Mouse (Mus musculus) myocyte (in vitro differentiated cells): Measurements from ENCODE around the gene C530008M17Rik.

ENCODE experiments used
- CEBPB ChIP-seq: IDR thresholded peaks from 2 replicates; pipeline ENCODE4 v1.6.1; 2011; ENCODE audit warnings: mild to moderate bottlenecking, moderate library complexity; ENCODE audit not compliant: poor library complexity, insufficient read depth, severe bottlenecking
- E2F4 ChIP-seq: IDR thresholded peaks from one replicate; pipeline ENCODE4 v1.6.1; 2011; ENCODE audit warnings: mild to moderate bottlenecking, control low read depth, moderate library complexity; ENCODE audit not compliant: insufficient read depth
- MAX ChIP-seq: IDR thresholded peaks from one replicate; pipeline ENCODE4 v1.6.1; 2011; ENCODE audit warnings: low read depth, mild to moderate bottlenecking, control low read depth
- MYOD1 ChIP-seq, 3 experiments: IDR thresholded peaks; one replicate each; pipeline ENCODE4 v1.6.1; 2011; ENCODE audit warnings: control low read depth in 2 of 3, low read depth in 2 of 3, mild to moderate bottlenecking in 2 of 3, moderate library complexity in 1 of 3; ENCODE audit not compliant: insufficient read length in 2 of 3, control insufficient read depth in 1 of 3
- POLR2A ChIP-seq: IDR thresholded peaks from one replicate; pipeline ENCODE4 v1.6.1; 2011; ENCODE audit warnings: low read depth, mild to moderate bottlenecking, control low read depth, moderate library complexity; ENCODE audit not compliant: insufficient read length
- POLR2AphosphoS2 ChIP-seq: IDR thresholded peaks from one replicate; pipeline ENCODE4 v1.6.1; 2011; ENCODE audit warnings: low read depth, control low read depth; ENCODE audit not compliant: insufficient read length
- SRF ChIP-seq: IDR thresholded peaks from one replicate; pipeline ENCODE4 v1.6.1; 2011; ENCODE audit warnings: low read depth; ENCODE audit not compliant: control insufficient read depth, insufficient read length
- TCF12 ChIP-seq: IDR thresholded peaks from one replicate; pipeline ENCODE4 v1.6.1; 2011; ENCODE audit warnings: mild to moderate bottlenecking, control low read depth; ENCODE audit not compliant: poor library complexity, insufficient read depth, severe bottlenecking
- TCF3 ChIP-seq: IDR thresholded peaks from one replicate; pipeline ENCODE4 v1.6.1; 2011; ENCODE audit warnings: low read depth, control low read depth; ENCODE audit not compliant: insufficient read length
- USF1 ChIP-seq: IDR thresholded peaks from one replicate; pipeline ENCODE4 v1.6.1; 2011; ENCODE audit warnings: low read depth, mild to moderate bottlenecking, control low read depth, moderate library complexity

DNA sequence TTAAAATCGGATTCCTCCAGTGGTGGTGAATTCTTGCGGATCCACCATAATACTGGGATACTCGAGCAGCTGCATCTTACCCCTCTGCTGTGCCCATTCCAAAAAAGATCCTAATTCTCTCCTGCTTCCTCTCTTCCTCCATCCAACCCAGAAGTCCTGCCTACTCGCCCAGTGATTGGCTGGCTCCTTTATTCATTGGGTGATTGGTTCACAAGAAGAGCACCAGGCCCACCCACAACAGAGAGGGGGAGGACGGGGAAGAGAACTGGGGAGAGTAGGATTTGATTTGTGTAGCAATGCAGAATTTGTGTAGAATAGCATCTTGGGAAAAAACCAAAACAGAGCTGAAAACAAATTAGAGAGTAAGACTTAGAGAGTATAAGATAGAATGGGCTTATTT lies 180.7 kb downstream of the C530008M17Rik start:
- no peak for TF ChIP-seq USF1
- no peak for TF ChIP-seq MAX
- no peak for TF ChIP-seq CEBPB
- TF ChIP-seq E2F4: no peak
- no peak for TF ChIP-seq POLR2A
- no peak for TF ChIP-seq SRF
- TF ChIP-seq MYOD1 (IDR thresholded peaks at IDR 0.05; ENCODE audit: control insufficient read depth in 1 of 3, insufficient read length in 2 of 3, low read depth in 2 of 3): no peak
- no peak for TF ChIP-seq POLR2AphosphoS2
- TF ChIP-seq TCF12: no peak
- TF ChIP-seq TCF3: no peak
